ENCODE assay signal across 31 mouse cellular contexts in the genomic region with DNA sequence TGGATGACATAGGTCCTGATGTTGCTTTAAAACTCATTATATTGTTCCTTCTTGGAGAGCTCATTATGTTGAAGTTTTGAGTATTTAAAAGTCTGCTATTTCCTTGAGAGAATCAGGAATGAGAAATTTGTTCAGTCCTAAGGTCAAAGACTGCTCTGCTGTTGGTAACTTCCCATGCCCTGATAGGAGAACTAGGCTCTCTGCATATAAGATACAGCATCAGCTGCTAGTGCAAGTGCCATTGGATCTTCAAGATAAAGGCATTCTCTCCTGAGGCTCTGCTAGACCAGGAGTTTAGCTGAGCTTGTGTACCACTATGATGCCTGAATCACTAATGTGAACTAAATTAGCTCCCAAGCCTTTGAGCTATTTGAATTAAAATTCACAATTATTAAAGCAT. TPM values are rescaled to one million over a fixed set of nuclear protein-coding genes. Genes with fewer than 3 reads are reported as not detected.
DNase-seq lines count a peak whose midpoint lies in the region; ATAC-seq and TF ChIP-seq lines count a peak whose summit lies in the region.
"Had no signal": no experiment of that assay in that cellular context is flagged by ENCODE, and none has a peak within 500 bp of the region (broad histone marks: within the 10 kb centered on the region; RNA-seq: fewer than 3 reads in every experiment).

No protein-coding gene starts in this region.

- peaks cover 45% of the 10 kb centered on the region for H3K4me1 ChIP-seq in G1E (ENCODE audit: insufficient read depth, low read depth, low read length)
- peaks cover 15% of the 10 kb centered on the region for H3K4me1 ChIP-seq in liver, embryonic 13.5 days (replicated peaks)
- peaks cover 9% of the 10 kb centered on the region for H3K4me1 ChIP-seq in liver, embryonic 16.5 days (ENCODE audit: control insufficient read depth, low read depth, low read length)
- H3K4me1 ChIP-seq in forebrain, postnatal 0 days (ENCODE audit: insufficient read depth) = peaks cover 8% of the 10 kb centered on the region; the same call in 1 of the 2 replicates
- H3K4me1 ChIP-seq: embryonic facial prominence, embryonic 12.5 days; embryonic facial prominence, embryonic 15.5 days; hindbrain, embryonic 10.5 days; hindbrain, embryonic 13.5 days had no signal

- no peak overlapping the region for H3K9ac ChIP-seq in liver, embryonic 13.5 days
- no peak overlapping the region for H3K9ac ChIP-seq in liver, embryonic 16.5 days (ENCODE audit: low read depth, low read length)
- no peak overlapping the region for H3K9ac ChIP-seq in forebrain, postnatal 0 days
- H3K9ac ChIP-seq: embryonic facial prominence, embryonic 12.5 days; embryonic facial prominence, embryonic 15.5 days; hindbrain, embryonic 13.5 days had no signal

- TF ChIP-seq CTCF in G1E (IDR thresholded peaks at IDR 0.05; ENCODE audit: low read depth, low read length) = no peak
- TF ChIP-seq CTCF in forebrain, postnatal 0 days (IDR thresholded peaks at IDR 0.05; ENCODE audit: low read depth) = no peak

- no peak overlapping the region for H3K4me2 ChIP-seq in liver, embryonic 13.5 days
- H3K4me2 ChIP-seq in liver, embryonic 16.5 days (ENCODE audit: low read depth, low read length) = no peak overlapping the region
- no peak overlapping the region for H3K4me2 ChIP-seq in forebrain, postnatal 0 days (ENCODE audit: low read depth)
- H3K4me2 ChIP-seq: embryonic facial prominence, embryonic 12.5 days; embryonic facial prominence, embryonic 15.5 days; heart, embryonic 11.5 days; hindbrain, embryonic 13.5 days had no signal

- ATAC-seq in G1E (ENCODE audit: extremely low read depth, insufficient number of reproducible peaks, low FRiP score, poor library complexity, severe bottlenecking) = peak; percentile 55
- peak; percentile 65 for ATAC-seq in liver, embryonic 13.5 days (ENCODE audit: low read depth)
- peak; percentile 35; the same call in 1 of the 2 replicates for ATAC-seq in liver, embryonic 16.5 days (ENCODE audit: low read depth)
- no peak for ATAC-seq in forebrain, postnatal 0 days
- ATAC-seq: activated CD4-positive, CD25-positive, alpha-beta regulatory T cell, adult 4 months; forebrain, embryonic 14.5 days; hindbrain, embryonic 16.5 days had no signal

- H3K36me3 ChIP-seq in G1E (replicated peaks) = no peaks in the 10 kb centered on the region
- no peaks in the 10 kb centered on the region for H3K36me3 ChIP-seq in liver, embryonic 13.5 days
- no peaks in the 10 kb centered on the region for H3K36me3 ChIP-seq in liver, embryonic 16.5 days (ENCODE audit: control insufficient read depth, insufficient read depth)
- no peaks in the 10 kb centered on the region for H3K36me3 ChIP-seq in forebrain, postnatal 0 days (ENCODE audit: insufficient read depth)
- H3K36me3 ChIP-seq: embryonic facial prominence, embryonic 12.5 days; embryonic facial prominence, embryonic 15.5 days; hindbrain, embryonic 10.5 days; hindbrain, embryonic 13.5 days had no signal

- no peak overlapping the region; the same call in 1 of the 2 replicates for H3K4me3 ChIP-seq in G1E (ENCODE audit: low read depth, low read length)
- no peak overlapping the region for H3K4me3 ChIP-seq in liver, embryonic 13.5 days (replicated peaks)
- no peak overlapping the region for H3K4me3 ChIP-seq in liver, embryonic 16.5 days (ENCODE audit: low read depth, low read length)
- no peak overlapping the region for H3K4me3 ChIP-seq in forebrain, postnatal 0 days (ENCODE audit: low read depth, low read length)
- H3K4me3 ChIP-seq: embryonic facial prominence, embryonic 12.5 days; embryonic facial prominence, embryonic 15.5 days; hindbrain, embryonic 10.5 days; hindbrain, embryonic 13.5 days had no signal

- no peak overlapping the region for H3K27ac ChIP-seq in liver, embryonic 13.5 days
- no peak overlapping the region for H3K27ac ChIP-seq in liver, embryonic 16.5 days (ENCODE audit: low read length)
- no peak overlapping the region for H3K27ac ChIP-seq in forebrain, postnatal 0 days (ENCODE audit: low read depth, low read length)
- H3K27ac ChIP-seq: embryonic facial prominence, embryonic 12.5 days; embryonic facial prominence, embryonic 15.5 days; hindbrain, embryonic 10.5 days; hindbrain, embryonic 13.5 days had no signal

- H3K27me3 ChIP-seq in G1E (ENCODE audit: insufficient read depth, low read length) = peaks cover 24% of the 10 kb centered on the region
- no peaks in the 10 kb centered on the region for H3K27me3 ChIP-seq in liver, embryonic 13.5 days
- no peaks in the 10 kb centered on the region for H3K27me3 ChIP-seq in liver, embryonic 16.5 days (ENCODE audit: control insufficient read depth, insufficient read depth, low read depth, low read length)
- no peaks in the 10 kb centered on the region for H3K27me3 ChIP-seq in forebrain, postnatal 0 days (ENCODE audit: insufficient read depth, low read length)
- H3K27me3 ChIP-seq: embryonic facial prominence, embryonic 12.5 days; embryonic facial prominence, embryonic 15.5 days; hindbrain, embryonic 13.5 days had no signal

- no peaks in the 10 kb centered on the region for H3K9me3 ChIP-seq in G1E (replicated peaks)
- no peaks in the 10 kb centered on the region for H3K9me3 ChIP-seq in liver, embryonic 13.5 days (replicated peaks)
- no peaks in the 10 kb centered on the region for H3K9me3 ChIP-seq in liver, embryonic 16.5 days (replicated peaks; ENCODE audit: control insufficient read depth, low read length)
- no peaks in the 10 kb centered on the region for H3K9me3 ChIP-seq in forebrain, postnatal 0 days (ENCODE audit: low read length)
- H3K9me3 ChIP-seq: embryonic facial prominence, embryonic 12.5 days; embryonic facial prominence, embryonic 15.5 days; hindbrain, embryonic 10.5 days; hindbrain, embryonic 13.5 days had no signal

- intact Hi-C loops in heart, postnatal 10 days (cut with DNase I) = no loop called here

- peak; percentile 67 for DNase-seq in heart, adult 11 months
- DNase-seq in heart, postnatal 10 days = no peak
- peak; percentile 5 for DNase-seq in G1E (ENCODE audit: low spot score)
- no peak for DNase-seq in liver, embryonic 13.5 days
- no peak for DNase-seq in forebrain, postnatal 0 days
- DNase-seq in kidney, adult 11 months = no peak
- no peak for DNase-seq in Muller cell, postnatal 12 days (ENCODE audit: inconsistent ontology term)
- DNase-seq: adrenal gland, adult 8-10 months; adrenal gland, postnatal 25 days; cerebellum, adult 18-20 months; cerebellum, adult 9-10 months; cerebellum, postnatal 14 days; gastrocnemius, postnatal 10 days; gastrocnemius, postnatal 36 days; heart, postnatal 36 days had no signal

RNA-seq across cellular contexts. Expression of gene Dnase2b, which starts 2.5 kb away (rescaled TPM):
- not detected for total RNA-seq in heart, postnatal 10 days (2021)
- total RNA-seq in G1E (2014; fragmentation: Nextera tagmentation) = not detected in 2 replicates
- total RNA-seq in G1E (2017) = 1.4 and 1.6 TPM in 2 replicates
- polyA plus RNA-seq in G1E (2012) = not detected in 2 replicates
- polyA plus RNA-seq in liver, embryonic 13.5 days (2015; fragmentation: Nextera tagmentation; extraction: Ambion mirVana) = 0.35 and 0.54 TPM in 2 replicates
- 4.4 and 4.8 TPM in 2 replicates for polyA plus RNA-seq in liver, embryonic 16.5 days (2015; fragmentation: Nextera tagmentation; extraction: Ambion mirVana)
- not detected in 2 replicates for total RNA-seq in forebrain, postnatal 0 days (2014; rRNA removed)
- not detected in 2 replicates for polyA plus RNA-seq in forebrain, postnatal 0 days (2015; fragmentation: Nextera tagmentation; extraction: Ambion mirVana)
- total RNA-seq: adrenal gland, adult 8-10 months; adrenal gland, postnatal 25 days; ES-E14; gastrocnemius, adult 18-20 months; gastrocnemius, postnatal 10 days; gastrocnemius, postnatal 36 days; granulocyte monocyte progenitor cell, adult 5-6 weeks; heart, adult 8-10 months; heart, postnatal 36 days had no signal
- polyA plus RNA-seq: activated CD4-positive, CD25-positive, alpha-beta regulatory T cell, adult 4 months; embryonic facial prominence, embryonic 12.5 days; forebrain, embryonic 11.5 days; forebrain, embryonic 14.5 days; heart, embryonic 11.5 days; heart, embryonic 14.5 days; heart, postnatal 0 days; hindbrain, embryonic 10.5 days; hindbrain, embryonic 13.5 days; hindbrain, embryonic 16.5 days had no signal

RNA-seq across cellular contexts. Expression of gene 4930503B20Rik, which starts 33.2 kb away (rescaled TPM):
- total RNA-seq in heart, postnatal 10 days (2021) = not detected
- not detected in 2 replicates for total RNA-seq in G1E (2014; fragmentation: Nextera tagmentation)
- total RNA-seq in G1E (2017) = 0.44 and 0.52 TPM in 2 replicates
- not detected in 2 replicates for polyA plus RNA-seq in G1E (2012)
- not detected in 2 replicates for polyA plus RNA-seq in liver, embryonic 13.5 days (2015; fragmentation: Nextera tagmentation; extraction: Ambion mirVana)
- polyA plus RNA-seq in liver, embryonic 16.5 days (2015; fragmentation: Nextera tagmentation; extraction: Ambion mirVana) = not detected in 2 replicates
- not detected in 2 replicates for total RNA-seq in forebrain, postnatal 0 days (2014; rRNA removed)
- polyA plus RNA-seq in forebrain, postnatal 0 days (2015; fragmentation: Nextera tagmentation; extraction: Ambion mirVana) = 0.12 TPM in 1 of 2 replicates, not detected in the other
- total RNA-seq: adrenal gland, adult 8-10 months; ES-E14; gastrocnemius, adult 18-20 months; gastrocnemius, postnatal 36 days; heart, postnatal 36 days had no signal
- polyA plus RNA-seq: activated CD4-positive, CD25-positive, alpha-beta regulatory T cell, adult 4 months; embryonic facial prominence, embryonic 12.5 days; forebrain, embryonic 11.5 days; forebrain, embryonic 14.5 days; heart, embryonic 11.5 days; heart, embryonic 14.5 days; heart, postnatal 0 days; hindbrain, embryonic 10.5 days; hindbrain, embryonic 13.5 days; hindbrain, embryonic 16.5 days had no signal

RNA-seq across cellular contexts. Expression of gene Uox, which starts 47.7 kb away (rescaled TPM):
- not detected for total RNA-seq in heart, postnatal 10 days (2021)
- total RNA-seq in G1E (2014; fragmentation: Nextera tagmentation) (not detected in 2 replicates), G1E (2017) (0.22 TPM in 1 of 2 replicates, not detected in the other)
- not detected in 2 replicates for polyA plus RNA-seq in G1E (2012)
- polyA plus RNA-seq in liver, embryonic 13.5 days (2015; fragmentation: Nextera tagmentation; extraction: Ambion mirVana) = 2.1 and 3.0 TPM in 2 replicates
- 97.0 and 121 TPM in 2 replicates for polyA plus RNA-seq in liver, embryonic 16.5 days (2015; fragmentation: Nextera tagmentation; extraction: Ambion mirVana)
- 0.08 and 0.43 TPM in 2 replicates for total RNA-seq in forebrain, postnatal 0 days (2014; rRNA removed)
- 0.19 and 0.25 TPM in 2 replicates for polyA plus RNA-seq in forebrain, postnatal 0 days (2015; fragmentation: Nextera tagmentation; extraction: Ambion mirVana)
- total RNA-seq: adrenal gland, postnatal 25 days; ES-E14; granulocyte monocyte progenitor cell, adult 5-6 weeks; heart, adult 8-10 months; heart, postnatal 36 days had no signal
- polyA plus RNA-seq: activated CD4-positive, CD25-positive, alpha-beta regulatory T cell, adult 4 months; embryonic facial prominence, embryonic 12.5 days; forebrain, embryonic 11.5 days; forebrain, embryonic 14.5 days; heart, embryonic 11.5 days; heart, embryonic 14.5 days; hindbrain, embryonic 10.5 days; hindbrain, embryonic 13.5 days; hindbrain, embryonic 16.5 days had no signal

Comparison
In these comparisons a context has a peak if more than half of its experiments do, and no peak if none do; other contexts are left out.
1. DNase-seq: peak in heart, adult 11 months (single experiment) and G1E (single experiment); none in heart, postnatal 10 days (0 of 2), liver, embryonic 13.5 days (single experiment), forebrain, postnatal 0 days (single experiment), kidney, adult 11 months (single experiment) and Muller cell, postnatal 12 days (single experiment).
2. RNA of gene Uox, which starts 47.7 kb away (polyA plus RNA-seq): 97.0 to 121 TPM in liver, embryonic 16.5 days; 2.1 to 3.0 TPM in liver, embryonic 13.5 days, 0.19 to 0.25 TPM in forebrain, postnatal 0 days and not detected in G1E; every median in the first group is over 10 times any median in the second.